Mouse (Mus musculus) spleen, postnatal 14 days (tissue): ENCODE results near the gene Mob3b.

Experiments
- DNase-seq, 2 experiments: peaks; one replicate each; pipeline ENCODE4 v3.0.0; 2021 to 2022; ENCODE audit warnings: low spot score in 2 of 2

The Mob3b gene

DNA sequence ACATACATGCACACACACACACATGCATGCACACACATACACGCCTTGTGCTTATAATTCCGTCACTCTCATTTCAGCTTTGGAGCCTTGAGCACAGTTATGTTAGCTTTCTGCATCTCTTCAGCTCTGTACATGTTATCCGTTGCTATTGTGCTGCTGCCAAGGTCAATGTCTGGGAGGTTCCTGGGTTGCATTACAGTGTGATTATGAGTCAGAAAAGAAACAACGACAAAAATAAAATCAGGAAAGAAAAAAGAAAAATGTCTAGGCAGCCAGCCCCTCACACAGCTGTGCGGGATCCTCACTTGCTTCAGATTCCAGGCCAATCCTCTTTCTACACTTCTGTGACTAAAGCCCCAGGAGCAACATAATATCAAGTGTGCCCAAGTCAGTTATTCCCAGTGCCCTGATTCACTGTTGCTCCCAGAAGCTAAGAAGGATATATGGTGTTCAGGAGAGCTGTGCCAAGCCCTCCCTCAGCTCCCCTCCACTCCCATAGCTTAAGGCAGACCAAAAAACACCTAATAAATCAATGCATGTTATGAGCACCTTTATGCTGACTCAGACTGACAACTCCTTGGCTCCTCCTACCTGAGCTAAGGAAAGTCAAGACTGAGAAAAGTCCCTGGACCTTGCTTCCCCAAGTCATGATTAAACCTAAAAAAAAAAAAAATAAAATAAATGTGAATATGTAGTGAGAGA lies 152.1 kb downstream of the Mob3b start:
- no peak for DNase-seq

DNA sequence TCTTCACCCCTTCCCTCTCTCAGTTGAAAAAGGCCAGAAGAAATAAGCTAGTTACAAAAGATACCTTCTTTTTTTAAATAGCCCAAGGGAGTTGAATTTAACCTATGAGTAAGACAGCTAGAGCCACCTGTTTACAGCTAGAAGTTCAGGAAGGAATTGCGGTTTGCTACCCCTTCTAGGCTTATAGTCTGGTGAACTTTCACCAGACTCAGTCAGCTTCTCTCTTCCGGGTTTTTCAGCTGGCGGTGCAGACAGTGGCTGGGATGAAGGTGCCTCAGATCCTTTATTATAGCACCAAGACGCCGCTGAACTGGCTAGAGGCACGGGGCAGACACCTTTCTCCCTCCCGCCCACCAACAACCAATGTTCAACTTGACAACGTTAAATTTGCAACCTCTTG lies 152.8 kb downstream of the Mob3b start:
- no peak for DNase-seq

DNA sequence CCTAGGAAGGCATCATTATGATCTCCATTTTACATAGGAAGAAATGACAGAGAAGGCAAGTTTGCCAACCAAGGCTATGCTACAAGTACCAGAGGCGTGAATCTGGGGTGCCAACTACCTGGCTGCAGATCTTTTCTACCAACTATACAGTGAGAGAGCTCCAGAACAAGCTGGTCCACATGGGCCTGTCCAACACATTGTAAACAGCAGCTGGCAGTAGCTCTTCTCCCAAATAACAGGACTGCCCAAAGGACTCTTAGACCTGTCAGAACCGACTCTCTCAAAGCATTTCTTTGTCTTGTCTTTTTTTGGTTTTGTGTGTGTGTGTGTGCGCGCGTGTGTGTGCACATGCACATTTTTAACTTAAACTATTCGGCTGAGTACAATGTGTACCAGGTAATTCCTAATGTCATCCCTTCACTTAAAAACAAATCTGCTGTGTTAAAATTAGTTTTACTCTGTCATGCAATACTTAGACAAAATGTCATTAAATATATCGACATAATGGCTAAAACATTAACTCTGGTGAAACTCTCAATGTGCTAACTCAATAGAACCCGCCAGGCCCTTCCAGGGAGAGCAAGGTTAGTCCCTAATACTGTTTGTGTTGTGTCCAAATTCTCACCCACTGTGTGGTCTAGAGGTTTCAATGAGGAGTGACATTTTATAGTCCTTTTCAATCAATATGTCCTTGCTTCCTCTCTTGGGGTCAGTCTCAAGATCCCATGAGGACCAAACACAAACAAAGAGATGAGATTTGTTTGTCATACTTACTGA lies 153.5 kb downstream of the Mob3b start:
- DNase-seq, result no peak

DNA sequence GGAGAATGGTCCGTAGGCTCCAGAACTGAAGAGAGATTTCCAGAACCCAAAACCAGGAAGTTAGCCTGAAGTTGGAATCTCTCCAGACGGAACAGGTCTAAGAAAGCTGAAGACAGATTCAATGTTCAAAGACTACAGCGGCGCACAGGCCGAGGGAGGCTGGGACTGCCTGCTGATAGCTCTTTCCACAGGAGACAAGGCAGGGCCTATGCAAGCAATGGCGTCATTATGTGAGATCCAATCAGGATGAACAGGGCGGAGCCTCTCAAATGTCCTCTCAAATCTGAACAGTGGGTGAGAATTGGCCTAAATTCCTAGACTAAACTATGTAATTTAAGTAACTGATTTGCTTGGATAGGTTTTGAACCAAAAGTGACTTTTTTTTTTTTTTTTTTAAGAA lies 160.7 kb downstream of the Mob3b start:
- no peak for DNase-seq

DNA sequence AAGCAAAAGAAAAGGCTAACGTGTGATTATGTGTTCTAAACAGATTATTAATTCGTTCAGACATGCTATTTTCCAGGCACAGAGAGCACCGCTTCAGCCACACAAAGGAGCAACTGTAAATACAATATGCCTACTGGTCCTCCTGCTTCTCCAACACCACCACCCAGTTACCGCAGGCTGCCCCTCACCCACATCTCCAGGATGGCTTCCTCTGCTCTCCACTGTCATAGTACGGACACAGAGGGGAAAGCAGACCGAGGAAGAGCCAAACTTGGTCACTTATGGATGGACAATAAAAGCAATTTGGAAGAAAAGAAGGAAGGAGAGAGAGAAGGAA lies 163.7 kb downstream of the Mob3b start:
- no peak for DNase-seq

DNA sequence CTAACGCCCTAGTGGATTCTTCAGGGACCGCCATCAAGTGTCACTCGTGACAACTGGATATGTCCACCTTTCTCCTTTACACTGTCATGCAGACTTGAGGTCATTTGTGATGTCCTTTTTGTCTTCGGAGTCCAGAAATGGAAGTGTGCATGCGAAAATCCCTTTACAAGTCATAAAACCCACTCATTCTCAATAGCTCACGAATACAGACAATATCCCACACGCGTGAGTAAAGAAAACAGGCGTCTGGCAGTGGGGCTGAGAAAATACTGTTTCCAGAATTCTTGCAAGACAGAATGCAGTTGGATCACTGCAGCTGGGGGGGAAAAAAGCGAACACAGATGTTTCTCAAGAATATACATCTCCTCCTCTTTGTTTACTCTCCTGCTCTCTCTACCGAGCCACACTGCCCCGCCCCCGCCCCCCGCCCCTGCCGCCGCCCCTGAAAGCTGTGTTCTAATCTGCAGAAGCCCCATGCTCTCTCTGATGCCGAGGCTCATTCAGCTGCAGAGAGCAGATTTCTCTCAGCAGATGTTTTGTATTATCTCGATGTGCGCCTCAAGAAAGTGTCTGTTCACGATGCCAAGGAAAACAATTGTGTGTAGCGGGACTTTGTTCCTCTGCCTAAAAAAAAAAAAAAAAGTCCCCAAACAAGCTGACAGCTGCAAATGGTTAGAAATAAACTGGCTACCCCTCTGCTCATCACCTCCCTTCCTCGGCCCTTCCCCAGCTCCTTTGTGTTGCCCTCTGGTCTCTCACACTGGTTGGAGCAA lies 164.2 kb downstream of the Mob3b start:
- DNase-seq, result no peak

DNA sequence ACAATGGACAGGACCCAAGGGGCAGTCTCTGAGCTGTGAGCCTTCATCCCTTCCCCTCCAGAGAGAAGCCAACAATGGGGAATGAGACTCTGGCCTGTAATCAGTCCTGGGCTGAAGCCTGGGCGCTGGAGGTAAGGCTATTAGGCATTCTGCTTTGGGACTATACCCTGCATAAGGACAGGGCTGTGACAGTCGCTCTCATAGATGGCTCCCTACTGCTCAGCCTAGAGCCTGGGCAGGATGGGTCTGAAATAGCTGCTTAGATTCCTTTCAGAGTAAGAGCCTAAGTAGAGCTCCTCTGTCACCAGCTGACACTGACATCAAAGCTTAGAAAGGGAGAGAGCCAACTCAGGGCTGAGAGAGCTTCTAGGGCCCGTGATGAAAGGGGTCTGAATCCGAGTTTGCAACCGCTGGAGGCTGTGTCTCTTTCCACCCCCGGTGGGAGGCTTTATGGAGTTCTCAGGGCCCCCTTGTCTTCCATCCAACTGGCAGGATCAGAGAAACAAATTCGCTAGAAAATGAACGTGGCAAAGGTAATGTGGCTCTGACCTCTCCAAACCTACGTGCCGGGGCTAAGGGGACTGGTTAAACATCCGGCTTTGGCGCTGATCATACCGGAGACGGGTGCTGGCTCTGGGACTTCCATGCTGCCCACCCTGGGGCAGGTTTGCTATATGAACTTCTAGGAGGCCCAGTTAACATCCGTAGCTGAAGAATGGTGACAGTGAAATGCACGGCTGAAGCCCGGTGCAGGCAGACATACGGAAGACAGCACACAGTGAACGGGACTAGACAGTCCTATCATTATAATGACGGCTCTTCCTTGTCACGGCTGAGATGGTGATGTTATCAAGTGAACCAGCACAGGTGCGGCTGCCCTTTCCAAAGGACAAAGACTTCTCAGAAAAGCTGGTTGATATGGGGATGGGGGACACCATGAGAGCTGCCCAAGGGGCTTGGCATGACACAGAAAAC lies 165.1 kb downstream of the Mob3b start:
- DNase-seq, result no peak

DNA sequence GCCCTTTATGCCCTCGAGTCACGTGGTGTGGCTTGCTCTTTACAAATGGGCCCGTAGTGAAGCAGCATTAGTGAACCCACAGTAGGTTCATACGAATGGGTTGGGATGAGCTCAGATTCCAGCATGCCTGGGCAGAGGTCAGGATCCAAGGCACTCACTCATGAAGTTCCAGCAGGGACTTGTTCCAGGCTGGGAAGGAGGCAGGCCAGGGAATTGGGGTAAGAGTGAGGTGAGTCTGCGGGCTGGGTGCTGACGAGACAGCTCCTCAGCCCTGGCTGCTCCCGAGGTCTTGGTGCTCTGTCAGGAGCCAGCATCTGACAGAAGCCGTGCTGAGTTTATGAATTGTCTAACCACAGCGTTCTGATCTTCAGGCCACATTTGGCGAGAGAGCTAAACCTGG lies 166.2 kb downstream of the Mob3b start:
- DNase-seq, result no peak

DNA sequence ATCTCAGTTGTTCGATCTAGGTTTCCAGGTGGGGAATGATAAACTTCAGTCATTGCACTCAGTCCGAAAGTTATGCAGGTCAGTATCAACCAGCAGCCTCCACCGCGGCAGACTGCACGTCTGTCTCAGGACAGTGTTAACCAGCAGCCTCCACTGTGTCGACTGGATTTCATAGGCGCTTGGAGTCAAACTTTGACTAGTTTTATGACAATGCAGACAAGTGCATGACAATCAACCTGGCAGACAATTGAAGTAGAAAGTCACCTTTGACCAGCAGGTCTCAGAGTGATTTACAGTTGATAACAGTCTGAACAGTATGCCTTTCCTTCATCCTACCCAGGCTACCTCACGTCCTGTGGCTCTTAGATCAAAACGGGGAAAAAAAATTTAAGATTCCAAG lies 166.6 kb downstream of the Mob3b start:
- no peak for DNase-seq

DNA sequence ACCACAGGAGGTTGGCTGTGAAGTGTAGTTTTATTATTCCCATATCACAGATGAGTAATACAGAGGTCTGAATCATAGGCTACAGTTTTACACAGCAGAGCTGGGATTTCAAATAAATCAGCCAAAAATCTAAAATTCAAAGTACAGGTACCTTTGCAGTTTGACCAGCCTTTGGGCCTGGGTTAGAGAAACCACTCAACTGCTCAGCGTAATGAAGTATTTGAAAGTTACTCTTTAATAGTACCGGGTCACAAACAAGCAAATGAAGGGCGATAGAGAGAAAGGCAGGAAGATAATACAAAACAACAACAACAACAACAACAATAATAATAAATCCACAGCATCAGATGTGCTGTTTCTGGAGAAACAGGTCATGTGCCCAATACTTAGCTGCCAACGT lies 169.7 kb downstream of the Mob3b start:
- no peak for DNase-seq

DNA sequence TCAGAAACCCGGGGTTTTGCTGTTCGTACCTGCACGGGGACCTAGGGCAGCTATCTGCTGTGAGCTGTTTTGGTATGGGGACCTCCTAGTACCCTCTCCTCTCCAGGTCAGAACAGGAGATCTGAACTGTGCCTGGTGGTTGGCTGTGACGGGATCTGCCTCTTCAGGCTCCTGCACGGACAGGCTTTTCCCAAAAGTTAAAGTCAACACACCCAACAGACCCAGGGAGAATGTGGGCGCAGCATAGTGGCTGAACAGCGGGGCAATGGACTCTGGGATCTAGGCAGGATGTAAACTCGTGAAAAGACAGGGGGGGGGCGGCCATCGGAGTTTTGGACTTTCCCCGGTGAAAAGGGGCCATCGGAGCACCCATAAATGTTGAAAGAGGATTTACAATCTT lies 170.2 kb downstream of the Mob3b start:
- no peak for DNase-seq

DNA sequence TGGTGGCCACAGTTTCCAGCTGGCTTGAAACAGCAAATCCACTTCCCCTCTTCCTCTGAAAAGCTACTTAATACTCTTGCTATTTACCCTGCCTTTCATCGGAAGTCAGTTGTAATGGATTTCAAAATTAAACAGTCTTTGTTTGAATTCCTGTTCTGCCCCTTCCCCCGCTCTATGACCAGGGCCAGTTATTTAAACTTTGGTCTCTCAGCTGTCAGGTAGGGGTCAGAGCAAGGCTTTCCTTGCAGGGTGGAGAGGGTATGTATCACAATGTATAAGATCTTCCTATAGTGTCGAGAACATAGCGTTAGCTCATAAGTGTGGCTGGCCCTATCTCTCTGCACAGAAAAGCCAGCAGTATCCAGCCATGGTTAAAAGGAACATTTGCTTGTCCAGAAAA lies 170.6 kb downstream of the Mob3b start:
- no peak for DNase-seq

DNA sequence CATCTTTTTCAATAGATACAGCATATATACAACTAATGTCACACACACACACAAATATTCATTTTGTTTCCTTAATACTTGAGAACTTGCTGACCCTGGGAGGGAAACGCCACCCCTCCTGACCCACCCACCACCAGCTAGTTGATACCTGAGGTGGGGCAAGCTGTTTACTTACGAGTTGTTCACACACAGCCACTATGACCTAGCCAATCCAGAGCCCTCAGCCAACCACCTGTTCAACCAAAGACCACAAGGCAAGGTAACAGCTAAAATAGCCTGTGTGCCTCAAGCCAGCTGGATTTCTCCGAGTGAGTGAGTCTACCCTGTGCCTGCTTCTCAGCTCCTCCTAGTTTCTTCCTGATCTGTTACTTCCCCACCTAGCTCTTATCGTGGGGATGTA lies 172.9 kb downstream of the Mob3b start:
- DNase-seq, result no peak

DNA sequence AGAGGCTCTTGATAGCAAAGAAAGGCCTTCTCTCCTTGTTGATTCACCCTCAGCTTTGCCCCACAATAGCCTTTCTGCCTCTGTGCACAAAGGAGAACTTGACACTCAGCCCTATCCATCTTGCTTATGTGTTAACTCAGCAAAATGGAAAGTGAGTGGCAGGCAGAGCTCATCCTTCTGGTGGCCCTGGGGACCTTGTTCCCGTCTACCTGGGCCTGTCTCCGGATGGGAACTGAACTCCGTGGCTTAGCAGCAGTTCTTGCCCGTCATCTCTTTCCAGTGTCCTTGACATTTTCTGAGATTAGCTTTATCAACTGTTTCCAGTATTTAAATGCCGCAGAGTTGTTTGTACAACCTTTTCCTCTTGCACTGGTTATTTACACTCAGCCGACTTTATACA lies 173.8 kb downstream of the Mob3b start:
- no peak for DNase-seq

DNA sequence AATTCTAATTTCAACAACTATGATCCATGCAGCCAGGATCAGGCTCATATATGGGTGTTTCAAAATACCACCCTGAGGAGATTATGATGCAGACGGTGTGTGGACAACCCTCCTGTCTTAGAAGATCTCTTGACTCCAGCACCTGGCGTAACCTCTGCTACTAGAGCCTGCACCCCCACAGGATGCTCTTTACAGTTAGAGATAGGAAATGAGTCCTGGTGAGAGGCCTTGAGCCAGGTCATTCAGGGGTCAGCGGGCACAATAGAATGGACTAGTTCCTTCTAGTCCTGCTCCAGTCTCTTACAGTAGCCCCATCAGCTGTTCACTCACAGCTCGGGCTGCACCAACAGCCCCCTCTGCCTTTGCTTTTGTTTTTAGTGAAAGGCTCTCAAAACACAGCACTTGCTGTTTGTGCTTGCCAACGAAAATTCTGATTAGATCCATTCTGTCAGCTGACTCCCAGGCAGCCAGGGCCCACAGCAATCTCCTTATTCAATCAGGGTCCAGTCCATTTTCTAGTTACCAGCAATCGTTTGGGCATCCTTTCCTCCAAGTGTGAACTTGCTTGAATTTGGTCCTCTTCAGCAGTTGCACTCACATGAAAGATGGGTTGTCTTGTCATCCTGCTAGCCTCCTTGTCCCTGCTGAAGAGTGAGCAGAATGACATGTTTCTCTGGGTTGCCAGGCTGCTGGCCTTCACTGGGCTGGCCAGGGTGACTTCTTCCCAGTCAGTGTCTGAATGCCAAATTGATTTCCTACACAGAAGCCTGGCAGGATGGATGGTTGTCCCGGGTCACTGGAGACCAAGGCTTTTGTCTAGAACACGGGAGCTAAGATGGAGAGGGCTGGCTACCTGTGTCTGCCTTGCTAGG lies 175.7 kb downstream of the Mob3b start:
- no peak for DNase-seq

DNA sequence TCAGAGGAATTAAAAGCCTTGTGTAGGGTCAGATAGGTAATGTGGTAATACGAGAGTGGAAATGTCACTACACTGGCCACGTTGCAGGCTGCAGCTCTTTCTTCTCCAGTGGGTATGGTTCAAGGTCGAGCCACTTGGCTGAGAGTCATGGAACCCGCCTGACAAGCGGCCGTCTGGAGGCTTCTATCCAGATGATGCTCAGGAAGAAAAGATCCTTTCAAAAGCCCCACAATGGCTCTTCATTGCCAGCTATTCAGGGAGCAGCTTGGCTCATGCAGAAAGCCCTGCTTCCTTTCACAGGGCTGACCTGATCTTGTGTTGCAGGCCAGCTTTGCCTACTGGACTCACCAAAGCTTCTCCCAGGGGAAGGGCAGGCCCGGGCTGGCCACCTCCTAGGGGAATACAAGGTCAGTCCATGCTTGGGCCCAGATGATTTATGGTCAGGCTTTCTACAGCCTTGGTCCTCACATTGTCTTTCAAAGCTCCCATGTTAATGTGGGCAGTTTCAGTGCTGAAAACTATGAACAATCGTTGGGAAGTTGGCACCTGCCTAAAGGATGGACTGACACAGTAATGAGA lies 176.7 kb downstream of the Mob3b start:
- no peak for DNase-seq

DNA sequence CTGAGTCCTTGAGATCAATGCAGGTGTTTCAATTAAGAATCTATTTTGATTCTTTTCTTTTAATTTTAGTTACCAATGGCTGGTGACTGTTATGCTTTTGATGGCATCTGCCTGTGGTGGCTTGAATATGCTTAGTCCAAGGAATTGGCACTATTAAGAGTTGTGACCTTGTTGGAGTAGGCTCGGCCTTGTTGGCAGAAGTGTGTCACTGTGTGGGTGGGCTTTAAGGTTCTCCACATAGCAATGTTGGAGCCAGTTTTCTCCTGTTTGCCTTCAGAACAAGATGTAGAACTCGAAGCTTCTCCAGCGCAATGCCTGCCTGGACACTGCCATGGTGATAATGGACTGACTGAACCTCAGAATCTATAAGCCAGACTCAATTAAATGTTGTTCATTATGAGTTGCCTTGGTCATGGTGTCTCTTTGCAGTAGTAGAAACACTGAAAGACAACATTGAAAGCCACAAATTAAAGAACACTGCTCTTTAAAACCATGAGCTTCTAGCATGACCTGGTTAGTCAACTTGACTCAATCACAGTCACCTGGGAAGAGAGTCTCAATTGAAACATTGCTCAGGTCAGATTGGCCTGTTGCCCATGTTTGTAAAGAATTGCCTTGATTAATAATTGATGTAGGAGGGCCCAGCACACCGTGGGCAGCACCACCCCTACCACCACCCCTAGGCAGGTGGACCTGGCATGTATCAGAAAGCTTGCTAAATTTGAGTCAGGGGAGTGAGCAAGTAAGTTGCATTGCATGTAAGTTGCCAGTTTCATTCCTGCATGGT lies 180.2 kb downstream of the Mob3b start:
- DNase-seq, result no peak

DNA sequence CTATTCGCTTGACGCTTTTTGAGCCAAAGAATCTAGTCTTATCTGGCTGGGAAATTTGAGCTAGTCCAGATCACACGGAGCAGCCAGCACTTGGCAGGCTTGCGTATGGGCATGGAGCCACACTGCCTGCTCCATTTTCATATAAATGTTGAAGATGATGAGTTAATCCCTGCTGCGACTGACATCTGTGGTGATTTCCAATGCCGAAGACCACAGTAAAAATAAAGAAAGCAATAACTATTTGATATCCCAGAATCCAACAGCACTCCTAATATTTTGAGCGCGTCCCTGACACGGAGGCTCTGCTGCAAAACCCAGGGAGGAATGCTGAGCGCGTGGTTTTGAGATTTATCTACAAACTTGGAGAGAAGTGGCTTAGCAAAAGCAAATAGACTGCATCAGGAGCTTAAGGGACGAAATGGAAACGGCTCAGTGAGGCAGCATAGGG lies 180.9 kb downstream of the Mob3b start:
- no peak for DNase-seq

DNA sequence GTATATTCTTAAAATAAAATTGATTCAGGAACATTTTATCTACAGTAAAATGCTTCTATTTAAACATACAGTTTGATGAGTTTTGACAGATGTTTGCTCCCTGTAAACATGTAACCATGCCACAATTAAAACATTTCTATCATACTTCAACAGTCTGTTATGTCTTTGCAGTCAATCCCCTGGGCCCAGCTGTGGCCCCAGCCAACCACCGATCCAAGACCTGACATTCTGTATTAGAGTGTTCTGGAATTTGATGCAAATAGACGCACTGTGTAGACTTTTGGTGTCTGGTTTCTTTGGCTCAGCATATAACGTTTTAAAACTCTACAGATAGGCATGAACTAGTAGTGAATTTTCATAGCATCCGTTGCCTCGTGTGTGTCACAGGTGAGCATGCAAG lies 182.5 kb downstream of the Mob3b start:
- DNase-seq, result no peak

DNA sequence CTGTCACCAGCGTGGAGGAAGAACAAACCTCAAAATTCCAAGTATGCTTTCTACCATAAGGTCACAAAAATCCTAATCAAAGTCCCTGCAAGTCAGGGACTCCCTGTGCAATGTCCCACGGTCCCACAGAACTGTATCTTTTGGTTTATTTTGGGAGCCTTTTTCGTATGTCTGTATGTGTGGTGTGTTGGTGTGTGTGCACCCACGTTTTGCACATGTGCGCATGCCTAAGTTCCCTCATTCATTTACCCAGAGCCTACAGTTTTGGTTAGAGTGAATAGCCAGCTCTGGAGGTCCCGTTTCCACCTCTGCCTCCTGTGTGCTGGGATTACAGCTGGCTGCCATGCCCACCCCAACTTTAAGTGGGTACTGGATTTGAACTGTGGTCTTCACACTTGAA lies 189.7 kb downstream of the Mob3b start:
- no peak for DNase-seq
